Mouse (Mus musculus): ENCODE measurements around the gene Cyp2c68. TPM values are rescaled to one million over a fixed set of nuclear protein-coding genes. Genes with fewer than 3 reads are reported as not detected.
"Not testable (repeated sequence)": the region's sequence is repeated elsewhere in the genome, so short reads cannot be mapped to it uniquely, and the experiment has no call there.

Gene Cyp2c68
- 0.24 and 0.73 TPM in 2 replicates for polyA plus RNA-seq (2016; fragmentation: Nextera tagmentation; extraction: Ambion mirVana)

DNA sequence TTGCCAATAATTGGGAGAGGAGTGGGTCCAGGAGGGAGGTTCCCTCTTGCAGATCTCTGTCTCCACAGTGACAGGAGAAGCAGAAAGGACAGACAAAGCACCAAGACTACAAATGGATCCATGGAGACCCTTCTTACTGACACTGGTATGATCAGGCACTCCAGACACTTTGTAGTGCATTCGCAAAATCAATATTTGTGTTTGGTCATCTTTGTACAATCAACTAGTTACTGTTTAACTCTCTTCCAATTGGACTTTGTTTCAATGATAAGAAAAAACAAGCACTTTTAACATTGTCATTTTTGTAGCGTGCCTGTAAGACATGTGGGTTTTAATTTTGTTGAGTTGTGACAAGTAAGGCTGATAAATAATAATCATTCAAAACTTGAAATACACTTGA, at the start of gene Cyp2c68:
Cyp2c68 (minus strand) TSS at position 135 of the 400 bp plus-strand sequence.
- Histone ChIP-seq H3K4me2 (no peak within 1 kb of the TSS), H3K36me3 (no peaks in the 10 kb centered on the region), H3K27me3 (replicated peaks) (no peaks in the 10 kb centered on the region), H3K4me3 (no peak within 1 kb of the TSS), H3K9me3 (replicated peaks) (peaks cover 7% of the 10 kb centered on the region; the same call in 1 of the 2 replicates), H3K4me1 (replicated peaks) (no peaks in the 10 kb centered on the region), H3K27ac (ENCODE audit: poor library complexity, severe bottlenecking) (no peak within 1 kb of the TSS), H3K9ac (no peak within 1 kb of the TSS)
- WGBS = 75% methylated on average over 2 of the region's 2 CpGs
- no peak for ATAC-seq (ENCODE audit: insufficient number of reproducible peaks, low FRiP score)

DNA sequence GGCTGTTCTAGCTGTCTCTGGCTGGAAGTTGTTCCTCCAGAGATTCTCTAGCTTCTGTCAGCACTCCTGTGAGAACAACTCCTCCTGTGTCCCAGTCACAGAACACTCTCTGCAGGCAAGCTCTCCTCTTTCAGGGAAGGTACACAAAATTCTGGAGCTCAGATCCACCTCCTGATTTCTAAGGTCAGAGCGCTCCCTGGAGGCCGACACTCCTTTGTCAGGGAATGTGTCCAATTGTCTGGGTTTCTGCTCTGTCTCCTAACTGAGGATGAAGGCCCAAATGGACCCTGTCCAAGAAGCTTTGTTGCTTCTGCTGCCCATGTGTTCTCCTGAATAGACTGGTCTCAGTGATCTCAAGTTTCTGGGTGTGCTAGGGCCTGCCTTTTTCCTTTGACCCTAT, 44.6 kb upstream of the Cyp2c68 start:
- H3K4me2 ChIP-seq; ATAC-seq (ENCODE audit: insufficient number of reproducible peaks, low FRiP score); H3K36me3 ChIP-seq; H3K9ac ChIP-seq; H3K9me3 ChIP-seq (replicated peaks); H3K27ac ChIP-seq (ENCODE audit: poor library complexity, severe bottlenecking); H3K27me3 ChIP-seq (replicated peaks); H3K4me3 ChIP-seq; H3K4me1 ChIP-seq (replicated peaks): not testable (repeated sequence)
- 72% methylated on average over 2 of the region's 2 CpGs for WGBS

DNA sequence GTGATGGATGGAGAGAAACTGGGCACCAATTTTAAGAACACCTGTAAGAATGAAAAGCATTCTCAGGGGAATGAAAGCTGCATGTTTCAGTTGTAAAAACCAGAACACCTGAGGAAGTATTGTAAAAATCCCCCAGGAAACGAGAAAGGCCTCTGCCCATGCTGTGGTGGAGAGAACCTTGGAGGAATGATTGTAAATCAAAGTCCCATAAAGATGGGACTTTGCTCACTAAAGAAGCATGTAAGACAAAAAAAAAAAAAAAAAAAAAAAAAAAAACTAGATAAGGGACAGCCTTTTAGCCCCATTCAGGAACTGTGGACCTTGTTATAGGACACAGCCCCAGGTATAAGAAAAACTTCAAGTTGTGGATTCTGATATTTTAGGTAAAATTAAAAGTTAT, 4.5 kb upstream of the Cyp2c68 start:
- no peak overlapping the region for H3K4me3 ChIP-seq
- H3K9ac ChIP-seq = no peak overlapping the region
- no peaks in the 10 kb centered on the region for H3K4me1 ChIP-seq (replicated peaks)
- no peak overlapping the region for H3K27ac ChIP-seq (ENCODE audit: poor library complexity, severe bottlenecking)
- no peak for ATAC-seq (ENCODE audit: insufficient number of reproducible peaks, low FRiP score)
- no peaks in the 10 kb centered on the region for H3K36me3 ChIP-seq
- no peak overlapping the region for H3K4me2 ChIP-seq
- WGBS = 54% methylated on average over 1 of the region's 1 CpGs
- peaks cover 7% of the 10 kb centered on the region; the same call in 1 of the 2 replicates for H3K9me3 ChIP-seq (replicated peaks)
- no peaks in the 10 kb centered on the region for H3K27me3 ChIP-seq (replicated peaks)

DNA sequence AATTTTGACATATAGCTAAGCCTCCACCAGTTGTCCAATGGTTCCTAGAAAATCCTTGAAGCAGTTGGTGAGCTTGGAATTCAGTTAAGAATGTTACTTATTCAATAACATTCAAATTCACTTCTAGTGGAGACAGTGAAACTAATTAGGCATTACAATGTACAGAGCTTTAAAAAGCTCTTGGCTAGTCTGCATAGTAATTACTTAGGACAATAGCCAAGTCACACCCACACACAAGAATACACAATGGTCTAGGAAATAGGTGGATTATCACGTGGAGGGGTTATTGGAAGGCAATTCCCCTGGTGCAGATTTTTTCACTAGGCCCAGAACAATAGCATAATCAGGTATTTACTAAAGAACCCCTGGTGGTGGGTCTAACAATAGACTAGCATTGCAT, 3.5 kb upstream of the Cyp2c68 start:
- H3K9ac ChIP-seq; H3K36me3 ChIP-seq; H3K4me1 ChIP-seq (replicated peaks); H3K4me3 ChIP-seq; H3K27ac ChIP-seq (ENCODE audit: poor library complexity, severe bottlenecking); H3K27me3 ChIP-seq (replicated peaks); H3K4me2 ChIP-seq; H3K9me3 ChIP-seq (replicated peaks); ATAC-seq (ENCODE audit: insufficient number of reproducible peaks, low FRiP score): not testable (repeated sequence)
- 58% methylated on average over 1 of the region's 1 CpGs for WGBS

DNA sequence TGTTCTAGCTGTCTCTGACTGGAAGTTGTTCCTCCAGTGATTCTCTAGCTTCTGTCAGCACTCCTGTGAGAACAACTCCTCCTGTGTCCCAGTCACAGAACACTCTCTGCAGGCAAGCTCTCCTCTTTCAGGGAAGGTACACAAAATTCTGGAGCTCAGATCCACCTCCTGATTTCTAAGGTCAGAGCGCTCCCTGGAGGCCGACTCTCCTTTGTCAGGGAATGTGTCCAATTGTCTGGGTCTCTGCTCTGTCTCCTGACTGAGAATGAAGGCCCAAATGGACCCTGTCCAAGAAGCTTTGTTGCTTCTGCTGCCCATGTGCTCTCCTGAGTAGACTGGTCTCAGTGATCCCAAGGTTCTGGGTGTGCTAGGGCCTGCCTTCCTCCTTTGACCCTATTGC, 29.7 kb downstream of the Cyp2c68 start:
- WGBS = 73% methylated on average over 2 of the region's 2 CpGs
- H3K36me3 ChIP-seq; H3K27me3 ChIP-seq (replicated peaks); H3K9me3 ChIP-seq (replicated peaks); H3K4me3 ChIP-seq; H3K9ac ChIP-seq; H3K27ac ChIP-seq (ENCODE audit: poor library complexity, severe bottlenecking); H3K4me2 ChIP-seq; H3K4me1 ChIP-seq (replicated peaks); ATAC-seq (ENCODE audit: insufficient number of reproducible peaks, low FRiP score): not testable (repeated sequence)

DNA sequence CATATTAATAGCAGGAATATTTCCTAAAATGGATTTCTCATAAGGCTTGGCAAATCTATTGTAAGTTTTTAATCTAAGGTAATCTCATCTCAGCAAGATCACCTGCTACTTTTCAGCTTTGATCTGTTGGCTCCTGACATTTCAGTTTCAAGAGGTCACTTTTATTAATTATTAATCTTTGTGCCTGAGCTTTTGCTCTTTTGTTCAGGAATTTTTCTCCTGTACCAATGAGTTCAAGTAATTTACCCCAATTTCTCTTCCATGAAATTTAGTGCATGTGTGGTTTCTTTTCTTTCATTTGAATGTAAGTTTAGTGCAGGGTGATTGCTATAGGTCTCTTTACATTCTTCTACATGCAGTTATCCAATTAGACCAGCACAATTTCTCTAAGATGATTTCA, 75.2 kb downstream of the Cyp2c68 start:
- H3K4me3 ChIP-seq; H3K4me1 ChIP-seq (replicated peaks); H3K27ac ChIP-seq (ENCODE audit: poor library complexity, severe bottlenecking); H3K36me3 ChIP-seq; H3K4me2 ChIP-seq; H3K27me3 ChIP-seq (replicated peaks); H3K9ac ChIP-seq; H3K9me3 ChIP-seq (replicated peaks); ATAC-seq (ENCODE audit: insufficient number of reproducible peaks, low FRiP score): not testable (repeated sequence)

DNA sequence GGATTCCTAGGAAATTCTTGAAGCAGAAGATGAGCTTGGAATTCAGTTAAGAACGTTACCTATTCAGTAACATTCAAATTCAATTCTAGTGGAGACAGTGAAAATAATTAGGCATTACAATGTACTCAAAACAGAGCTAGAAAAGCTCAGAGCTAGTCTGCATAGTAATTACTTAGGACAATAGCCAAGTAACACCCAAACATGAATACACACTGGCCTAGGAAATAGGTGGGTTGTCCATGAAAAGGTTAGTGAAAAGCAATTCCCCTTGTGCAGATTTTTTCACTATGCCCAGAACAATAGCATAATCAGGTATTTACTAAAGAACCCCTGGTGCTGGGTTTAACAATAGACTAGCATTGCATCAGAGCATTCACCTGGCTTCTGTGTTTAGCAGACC, 88.5 kb downstream of the Cyp2c68 start:
- H3K4me1 ChIP-seq (replicated peaks) = no peaks in the 10 kb centered on the region
- 52% methylated on average over 1 of the region's 1 CpGs for WGBS
- H3K9ac ChIP-seq = no peak overlapping the region
- no peak for ATAC-seq (ENCODE audit: insufficient number of reproducible peaks, low FRiP score)
- no peak overlapping the region for H3K4me2 ChIP-seq
- H3K4me3 ChIP-seq = no peak overlapping the region
- H3K9me3 ChIP-seq (replicated peaks) = peaks cover 9% of the 10 kb centered on the region
- no peaks in the 10 kb centered on the region for H3K36me3 ChIP-seq
- H3K27ac ChIP-seq (ENCODE audit: poor library complexity, severe bottlenecking) = no peak overlapping the region
- no peaks in the 10 kb centered on the region for H3K27me3 ChIP-seq (replicated peaks)

DNA sequence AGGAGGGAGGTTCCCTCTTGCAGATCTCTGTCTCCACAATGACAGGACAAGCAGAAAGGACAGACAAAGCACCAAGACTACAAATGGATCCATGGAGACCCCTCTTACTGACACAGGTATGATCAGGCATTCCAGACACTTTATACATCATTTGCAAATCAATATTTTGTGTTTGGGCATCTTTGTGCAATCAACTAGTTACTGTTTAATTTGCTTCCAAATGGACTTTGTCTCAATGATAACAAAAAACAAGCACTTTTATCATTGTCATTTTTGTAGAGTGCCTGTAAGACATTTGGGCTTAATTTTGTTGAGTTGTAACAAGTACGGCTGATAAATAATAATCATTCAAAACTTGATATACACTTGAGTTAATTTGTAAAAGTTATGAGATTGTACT, 91.9 kb downstream of the Cyp2c68 start, which contains the start of gene Cyp2c67:
Cyp2c67 (minus strand) TSS at position 114 of the 400 bp plus-strand sequence.
- Histone ChIP-seq H3K9me3 (replicated peaks) (peaks cover 21% of the 10 kb centered on the region), H3K27me3 (replicated peaks) (no peaks in the 10 kb centered on the region), H3K4me2 (no peak within 1 kb of the TSS), H3K36me3 (no peaks in the 10 kb centered on the region), H3K27ac (ENCODE audit: poor library complexity, severe bottlenecking) (no peak within 1 kb of the TSS), H3K4me3 (no peak within 1 kb of the TSS), H3K9ac (no peak within 1 kb of the TSS), H3K4me1 (replicated peaks) (no peaks in the 10 kb centered on the region)
- ATAC-seq (ENCODE audit: insufficient number of reproducible peaks, low FRiP score) = no peak
- 89% methylated on average over 1 of the region's 1 CpGs for WGBS

DNA sequence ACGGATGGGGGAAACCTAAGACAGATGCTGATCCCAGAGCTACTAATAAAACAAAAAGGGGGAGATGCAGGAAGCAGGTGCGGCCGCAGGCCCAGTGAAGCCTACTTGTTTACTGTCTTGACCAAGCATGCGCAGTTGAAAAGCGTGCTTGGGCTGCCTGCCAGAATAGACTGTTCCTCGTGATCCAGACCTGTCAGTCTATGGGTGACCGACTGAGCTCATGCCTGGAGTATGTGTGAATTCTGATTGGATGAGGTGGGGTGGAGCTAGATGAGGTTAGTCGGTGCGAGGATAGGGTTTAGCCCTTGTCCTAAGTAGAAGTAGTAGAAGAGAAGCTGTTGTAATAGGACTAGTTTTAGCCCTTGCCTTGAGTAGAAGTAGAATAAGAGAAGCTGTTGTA, 93.3 kb downstream of the Cyp2c68 start:
- Histone ChIP-seq H3K4me3 (no peak overlapping the region), H3K9me3 (replicated peaks) (peaks cover 21% of the 10 kb centered on the region), H3K36me3 (no peaks in the 10 kb centered on the region), H3K4me1 (replicated peaks) (no peaks in the 10 kb centered on the region), H3K27me3 (replicated peaks) (no peaks in the 10 kb centered on the region), H3K9ac (no peak overlapping the region), H3K4me2 (no peak overlapping the region), H3K27ac (ENCODE audit: poor library complexity, severe bottlenecking) (no peak overlapping the region)
- ATAC-seq (ENCODE audit: insufficient number of reproducible peaks, low FRiP score) = no peak
- 86% methylated on average over 9 of the region's 9 CpGs for WGBS

DNA sequence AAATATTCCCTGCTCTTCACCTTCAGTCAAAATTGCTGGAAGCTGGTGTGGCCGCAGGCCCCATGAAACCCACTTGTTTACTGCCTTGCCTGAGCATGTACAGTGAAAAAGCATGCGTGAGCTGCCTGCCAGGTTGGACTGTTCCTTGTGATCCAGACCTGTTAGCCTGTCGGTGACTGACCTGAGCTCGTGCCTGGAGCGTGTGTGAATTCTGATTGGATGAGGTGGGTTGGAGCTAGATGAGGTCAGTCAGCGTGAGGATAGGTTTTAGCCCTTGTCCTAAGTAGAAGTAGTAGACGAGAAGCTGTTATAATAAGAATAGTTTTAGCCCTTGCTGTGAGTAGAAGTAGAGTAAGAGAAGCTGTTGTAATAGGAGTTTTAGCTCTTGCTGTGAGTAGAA, 96.3 kb downstream of the Cyp2c68 start:
- H3K4me3 ChIP-seq; H3K27ac ChIP-seq (ENCODE audit: poor library complexity, severe bottlenecking); H3K4me1 ChIP-seq (replicated peaks); H3K9ac ChIP-seq; ATAC-seq (ENCODE audit: insufficient number of reproducible peaks, low FRiP score); H3K27me3 ChIP-seq (replicated peaks); H3K36me3 ChIP-seq; H3K4me2 ChIP-seq: not testable (repeated sequence)
- peaks cover 16% of the 10 kb centered on the region for H3K9me3 ChIP-seq (replicated peaks)
- 79% methylated on average over 7 of the region's 7 CpGs for WGBS

All from heart, embryonic 12.5 days (tissue).